Mouse (Mus musculus) kidney, postnatal 4 days (tissue): Measurements from ENCODE around the gene Angptl6.
A peak's percentile ranks its signal among the peaks of the same experiment; 100 is the strongest.

Source experiments
- DNase-seq, 2 experiments: peaks; one replicate each; pipeline ENCODE4 v3.0.0; 2021; ENCODE audit warnings: mixed read lengths in 2 of 2

Angptl6 gene

GRCm38 (mm10) chr9:20886563-20886962, 7.0 kb upstream of the Angptl6 start:
- no peak for DNase-seq

GRCm38 (mm10) chr9:20878710-20879065, 839 bp downstream of the Angptl6 start:
- peak; percentile 49 to 66 for DNase-seq

- peak; percentile 100 for DNase-seq
Observed at GRCm38 (mm10) chr9:20878041-20878709, 1.4 kb downstream of the Angptl6 start.

GRCm38 (mm10) chr9:20877118-20878040, 2.1 kb downstream of the Angptl6 start:
- no peak for DNase-seq

- no peak for DNase-seq
Observed at GRCm38 (mm10) chr9:20876318-20877117, 3.0 kb downstream of the Angptl6 start.

- peak in 1 of 2 experiments; percentile 42 for DNase-seq
Observed at GRCm38 (mm10) chr9:20875021-20875790, 4.3 kb downstream of the Angptl6 start.

GRCm38 (mm10) chr9:20873521-20873920, 6.0 kb downstream of the Angptl6 start:
- DNase-seq = no peak

- no peak for DNase-seq
Observed at GRCm38 (mm10) chr9:20872991-20873390, 6.5 kb downstream of the Angptl6 start.

GRCm38 (mm10) chr9:20870211-20871173, 9.0 kb downstream of the Angptl6 start:
- no peak for DNase-seq

GRCm38 (mm10) chr9:20869246-20869645, 10.3 kb downstream of the Angptl6 start:
- peak; percentile 46 to 62 for DNase-seq

GRCm38 (mm10) chr9:20868448-20869001, 11.0 kb downstream of the Angptl6 start, which contains the start of gene A230050P20Rik:
Gene A230050P20Rik (plus strand): TSS chr9:20868642.
- DNase-seq = peak; percentile 75 to 85

GRCm38 (mm10) chr9:20866879-20867278, 12.6 kb downstream of the Angptl6 start:
- no peak for DNase-seq

GRCm38 (mm10) chr9:20862225-20862624, 17.3 kb downstream of the Angptl6 start:
- DNase-seq = no peak

GRCm38 (mm10) chr9:20861821-20862220, 17.7 kb downstream of the Angptl6 start:
- DNase-seq = peak; percentile 66 to 67

- no peak for DNase-seq
Observed at GRCm38 (mm10) chr9:20859926-20860325, 19.6 kb downstream of the Angptl6 start.

GRCm38 (mm10) chr9:20857131-20857530, 22.4 kb downstream of the Angptl6 start:
- DNase-seq = peak; percentile 79 to 82

- DNase-seq = no peak
Observed at GRCm38 (mm10) chr9:20850179-20850578, 29.3 kb downstream of the Angptl6 start.

GRCm38 (mm10) chr9:20842670-20843069, 36.9 kb downstream of the Angptl6 start:
- DNase-seq = peak in 1 of 2 experiments; percentile 7

GRCm38 (mm10) chr9:20842211-20842610, 37.3 kb downstream of the Angptl6 start:
- no peak for DNase-seq

- DNase-seq = no peak
Observed at GRCm38 (mm10) chr9:20838931-20839330, 40.6 kb downstream of the Angptl6 start.
